Mouse (Mus musculus): Measurements from ENCODE around the gene Bcl10.

DNA sequence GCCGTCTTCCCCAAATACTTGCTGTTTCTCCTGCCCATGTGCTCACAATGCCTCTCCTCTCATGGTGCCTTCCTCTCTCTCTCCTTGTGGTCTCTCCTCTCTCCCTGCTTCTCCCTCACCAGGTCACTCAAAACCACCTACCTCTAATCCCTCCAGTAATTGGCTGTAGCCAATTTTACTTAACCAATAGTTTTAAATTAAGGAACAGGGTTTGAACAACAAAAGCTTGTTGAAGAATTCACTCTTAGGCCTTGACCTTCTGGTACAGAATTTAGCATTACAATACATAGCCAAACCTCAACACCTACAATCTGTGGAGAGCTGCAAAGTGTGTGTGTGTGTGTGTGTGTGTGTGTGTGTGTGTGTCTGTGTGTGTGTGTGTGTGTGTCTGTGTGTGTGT lies 49.3 kb upstream of the Bcl10 start:
- no peak for TF ChIP-seq POLR2A (IDR thresholded peaks at IDR 0.05; ENCODE audit: low read depth, low read length)
- no peak for TF ChIP-seq CTCF (IDR thresholded peaks at IDR 0.05; ENCODE audit: extremely low read depth, insufficient read length, insufficient replicate concordance, low read depth, low read length)
